Mouse (Mus musculus): Measurements from ENCODE around the gene Tmem254c.
"Not testable (repeated sequence)": the region's sequence is repeated elsewhere in the genome, so short reads cannot be mapped to it uniquely, and the experiment has no call there.

DNA sequence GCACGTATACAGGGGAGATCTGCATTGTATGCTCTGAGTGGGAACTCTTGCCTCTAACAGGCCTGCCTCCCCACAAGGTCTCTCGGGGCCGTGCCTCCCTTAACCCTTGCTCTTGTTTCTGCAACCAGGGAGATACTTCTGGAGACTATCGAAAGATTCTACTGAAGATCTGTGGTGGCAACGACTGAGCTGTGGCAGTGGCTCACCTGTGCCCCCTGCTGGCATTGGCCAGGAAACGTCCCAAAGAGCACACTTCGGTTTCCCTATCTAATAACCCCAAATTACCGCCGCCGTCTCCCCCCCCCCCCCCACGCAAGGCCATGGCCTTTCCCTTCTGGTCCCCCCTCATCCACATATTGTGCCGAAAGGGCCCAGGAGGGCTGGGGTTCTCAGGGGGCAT is 41.5 kb downstream of the Tmem254c start:
- not testable (repeated sequence) for TF ChIP-seq POLR2A (IDR thresholded peaks at IDR 0.05; ENCODE audit: insufficient read length, low read depth); POLR2AphosphoS2 (IDR thresholded peaks at IDR 0.05; ENCODE audit: insufficient read length, low read depth); USF1 (IDR thresholded peaks at IDR 0.05; ENCODE audit: low read depth); SRF (IDR thresholded peaks at IDR 0.05; ENCODE audit: control insufficient read depth, insufficient read length, low read depth); TCF12 (IDR thresholded peaks at IDR 0.05; ENCODE audit: insufficient read depth, poor library complexity, severe bottlenecking); CEBPB (IDR thresholded peaks at IDR 0.05; ENCODE audit: insufficient read depth, poor library complexity, severe bottlenecking); REST (IDR thresholded peaks at IDR 0.05; ENCODE audit: insufficient read depth, insufficient read length); MAX (IDR thresholded peaks at IDR 0.05; ENCODE audit: low read depth); MYOG (IDR thresholded peaks at IDR 0.05; ENCODE audit: control insufficient read depth in 1 of 3, insufficient read depth in 1 of 3, insufficient read length in 2 of 3, low read depth in 2 of 3); TCF3 (IDR thresholded peaks at IDR 0.05; ENCODE audit: insufficient read length, low read depth); E2F4 (IDR thresholded peaks at IDR 0.05; ENCODE audit: insufficient read depth); MYOD1 (IDR thresholded peaks at IDR 0.05; ENCODE audit: control insufficient read depth in 1 of 3, insufficient read length in 2 of 3, low read depth in 2 of 3)
